Mouse (Mus musculus) MEL (cell line): ENCODE data around the gene Nfyb.

ENCODE experiments used
- CHD2 ChIP-seq: IDR thresholded peaks from 2 replicates; pipeline ENCODE4 v1.6.1; 2011; ENCODE audit warnings: low read length, improper control_type of control experiment
- CTCF ChIP-seq, 3 experiments: IDR thresholded peaks in 2 of 3; conservative IDR thresholded peaks in 1 of 3; 2 replicates each; pipeline ENCODE4 v1.5.1; 2011 to 2012; ENCODE audit warnings: low read length in 3 of 3, low read depth in 2 of 3, mild to moderate bottlenecking in 2 of 3, improper control_type of control experiment in 1 of 3, inconsistent platforms in 1 of 3, mixed read lengths in 1 of 3, moderate library complexity in 1 of 3; ENCODE audit not compliant: control insufficient read depth in 1 of 3, insufficient read depth in 1 of 3, poor library complexity in 1 of 3, severe bottlenecking in 1 of 3
- ETS1 ChIP-seq: IDR thresholded peaks from 2 replicates; pipeline ENCODE4 v1.6.1; 2012; ENCODE audit warnings: low read depth, mild to moderate bottlenecking, inconsistent platforms, low read length, improper control_type of control experiment, moderate library complexity
- MAFK ChIP-seq: IDR thresholded peaks from 2 replicates; pipeline ENCODE4 v1.6.1; 2011; ENCODE audit warnings: low read depth, mild to moderate bottlenecking, low read length, improper control_type of control experiment, borderline replicate concordance
- NELFE ChIP-seq: IDR thresholded peaks from 2 replicates; pipeline ENCODE4 v1.6.1; 2011; ENCODE audit warnings: low read depth, low read length, improper control_type of control experiment
- POLR2A ChIP-seq, 2 experiments: IDR thresholded peaks; 2 replicates each; pipeline ENCODE4 v1.6.1; 2011 to 2012; ENCODE audit warnings: low read length in 2 of 2, mild to moderate bottlenecking in 2 of 2, control low read depth in 1 of 2, improper control_type of control experiment in 1 of 2, low read depth in 1 of 2, moderate library complexity in 1 of 2; ENCODE audit not compliant: control insufficient read depth in 1 of 2, insufficient read depth in 1 of 2, poor library complexity in 1 of 2
- SIN3A ChIP-seq: IDR thresholded peaks from 2 replicates; pipeline ENCODE4 v1.6.1; 2012; ENCODE audit warnings: low read length, improper control_type of control experiment, inconsistent platforms
- SMC3 ChIP-seq: IDR thresholded peaks from 2 replicates; pipeline ENCODE4 v1.6.1; 2011; ENCODE audit warnings: low read depth, low read length, improper control_type of control experiment
- ZNF384 ChIP-seq: IDR thresholded peaks from 2 replicates; pipeline ENCODE4 v1.6.1; 2012; ENCODE audit warnings: low read depth, mild to moderate bottlenecking, inconsistent platforms, low read length, improper control_type of control experiment

DNA sequence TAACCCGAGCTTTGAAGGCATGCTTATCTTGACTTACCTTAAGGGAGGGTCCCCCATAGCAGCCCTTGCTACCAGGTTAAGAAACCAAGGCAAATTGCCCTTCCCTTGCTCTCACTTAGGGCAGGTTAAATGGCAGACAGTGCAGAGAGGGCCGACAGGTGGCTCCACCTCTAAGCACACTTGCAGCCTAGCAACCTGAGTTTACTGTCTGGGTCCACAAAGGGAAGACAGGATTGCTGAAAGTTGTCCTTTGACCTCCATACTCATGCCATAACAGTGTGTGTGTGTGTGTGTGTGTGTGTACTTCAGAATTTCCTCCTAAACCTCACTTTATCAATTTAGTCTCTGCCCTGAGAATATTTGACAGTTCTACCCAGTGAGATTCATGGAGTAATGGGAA is 18.5 kb upstream of the Nfyb start:
- no peak for TF ChIP-seq SMC3
- TF ChIP-seq POLR2A (IDR thresholded peaks at IDR 0.05; ENCODE audit: control insufficient read depth in 1 of 2, insufficient read depth in 1 of 2, low read depth in 1 of 2, low read length in 2 of 2, poor library complexity in 1 of 2): no peak
- no peak for TF ChIP-seq SIN3A
- no peak for TF ChIP-seq ZNF384
- no peak for TF ChIP-seq NELFE
- TF ChIP-seq CHD2: no peak
- TF ChIP-seq MAFK: no peak
- no peak for TF ChIP-seq CTCF (IDR thresholded peaks at IDR 0.05 in 2 of 3, conservative IDR thresholded peaks at IDR 0.05 in 1 of 3; ENCODE audit: control insufficient read depth in 1 of 3, insufficient read depth in 1 of 3, low read depth in 2 of 3, low read length in 3 of 3, poor library complexity in 1 of 3, severe bottlenecking in 1 of 3)
- TF ChIP-seq ETS1: no peak
